In genomic region chr10:27621697-27622449, GRCm38 (mm10) we compare ENCODE assay signal across 16 mouse cellular contexts. TPM values are rescaled to one million over a fixed set of nuclear protein-coding genes. Genes with fewer than 3 reads are reported as not detected.
A peak's percentile ranks its signal among the peaks of the same experiment; 100 is the strongest.
DNase-seq lines count a peak whose midpoint lies in the region; ATAC-seq lines count a peak whose summit lies in the region.
"Had no signal": no experiment of that assay in that cellular context is flagged by ENCODE, and none has a peak within 500 bp of the region (broad histone marks: within the 10 kb centered on the region; RNA-seq: fewer than 3 reads in every experiment).

No protein-coding gene starts in this region.

- H3K9ac ChIP-seq in embryonic facial prominence, embryonic 14.5 days (ENCODE audit: low read depth, low read length), result no peak overlapping the region
- peak overlapping the region; percentile 42; the same call in 1 of the 2 replicates for H3K9ac ChIP-seq in heart, embryonic 14.5 days (ENCODE audit: low read length)
- H3K9ac ChIP-seq: embryonic facial prominence, embryonic 15.5 days; liver, embryonic 13.5 days; midbrain, embryonic 15.5 days; neural tube, embryonic 15.5 days had no signal

- no peak for ATAC-seq in embryonic facial prominence, embryonic 14.5 days (ENCODE audit: low read depth)
- no peak for ATAC-seq in heart, embryonic 14.5 days (ENCODE audit: insufficient number of reproducible peaks, insufficient read depth, low FRiP score, low read depth)
- ATAC-seq: midbrain, embryonic 15.5 days had no signal

- no peak overlapping the region for H3K27ac ChIP-seq in embryonic facial prominence, embryonic 14.5 days (replicated peaks; ENCODE audit: low read depth, low read length)
- H3K27ac ChIP-seq in embryonic facial prominence, embryonic 10.5 days (replicated peaks), result no peak overlapping the region
- peak overlapping the region; percentile 76 to 80 for H3K27ac ChIP-seq in heart, embryonic 14.5 days (replicated peaks in 1 of 2; ENCODE audit: control insufficient read depth in 1 of 2, insufficient read depth in 1 of 2, low read depth in 2 of 2, low read length in 2 of 2)
- H3K27ac ChIP-seq: embryonic facial prominence, embryonic 15.5 days; liver, embryonic 13.5 days; midbrain, embryonic 15.5 days; neural tube, embryonic 15.5 days; stomach, postnatal 0 days had no signal

- no peaks in the 10 kb centered on the region for H3K4me1 ChIP-seq in embryonic facial prominence, embryonic 14.5 days (ENCODE audit: control insufficient read depth, insufficient read depth, low read length)
- H3K4me1 ChIP-seq in embryonic facial prominence, embryonic 10.5 days, result peaks cover 7% of the 10 kb centered on the region
- peaks cover 2 to 13% of the 10 kb centered on the region in 2 experiments for H3K4me1 ChIP-seq in heart, embryonic 14.5 days (ENCODE audit: control insufficient read depth in 2 of 2, insufficient read depth in 2 of 2, low read length in 2 of 2)
- H3K4me1 ChIP-seq: liver, embryonic 13.5 days; midbrain, embryonic 15.5 days; neural tube, embryonic 15.5 days had no signal

- H3K27me3 ChIP-seq in embryonic facial prominence, embryonic 14.5 days (replicated peaks; ENCODE audit: control insufficient read depth, insufficient read depth, low read length), result no peaks in the 10 kb centered on the region; the same call in 1 of the 2 replicates
- H3K27me3 ChIP-seq in embryonic facial prominence, embryonic 10.5 days (replicated peaks; ENCODE audit: low read depth, poor library complexity, severe bottlenecking), result no peaks in the 10 kb centered on the region
- H3K27me3 ChIP-seq in heart, embryonic 14.5 days (ENCODE audit: control insufficient read depth, insufficient read depth, low read length), result no peaks in the 10 kb centered on the region
- H3K27me3 ChIP-seq: embryonic facial prominence, embryonic 15.5 days; liver, embryonic 13.5 days; midbrain, embryonic 15.5 days; neural tube, embryonic 15.5 days had no signal

- no peaks in the 10 kb centered on the region for H3K36me3 ChIP-seq in embryonic facial prominence, embryonic 14.5 days (ENCODE audit: control insufficient read depth, insufficient read depth, low read length)
- no peaks in the 10 kb centered on the region for H3K36me3 ChIP-seq in embryonic facial prominence, embryonic 10.5 days (replicated peaks)
- no peaks in the 10 kb centered on the region for H3K36me3 ChIP-seq in heart, embryonic 14.5 days (ENCODE audit: control insufficient read depth, insufficient read depth, low read length)
- H3K36me3 ChIP-seq: embryonic facial prominence, embryonic 15.5 days; liver, embryonic 13.5 days; midbrain, embryonic 15.5 days; neural tube, embryonic 15.5 days had no signal

- H3K9me3 ChIP-seq in embryonic facial prominence, embryonic 14.5 days (ENCODE audit: control insufficient read depth, low read length), result no peaks in the 10 kb centered on the region
- no peaks in the 10 kb centered on the region for H3K9me3 ChIP-seq in embryonic facial prominence, embryonic 10.5 days
- no peaks in the 10 kb centered on the region for H3K9me3 ChIP-seq in heart, embryonic 14.5 days (ENCODE audit: control insufficient read depth, low read length)
- H3K9me3 ChIP-seq: embryonic facial prominence, embryonic 15.5 days; liver, embryonic 13.5 days; midbrain, embryonic 15.5 days; neural tube, embryonic 15.5 days had no signal

- no peak overlapping the region for H3K4me2 ChIP-seq in embryonic facial prominence, embryonic 14.5 days (ENCODE audit: low read depth, low read length)
- H3K4me2 ChIP-seq in heart, embryonic 14.5 days (ENCODE audit: low read length), result peak overlapping the region; percentile 53
- H3K4me2 ChIP-seq: embryonic facial prominence, embryonic 15.5 days; liver, embryonic 13.5 days; midbrain, embryonic 15.5 days; neural tube, embryonic 15.5 days had no signal

- WGBS in embryonic facial prominence, embryonic 14.5 days, result 51% methylated on average over 9 of the region's 9 CpGs
- WGBS in embryonic facial prominence, embryonic 10.5 days, result 79% methylated on average over 9 of the region's 9 CpGs
- WGBS in heart, embryonic 14.5 days, result 22% methylated on average over 9 of the region's 9 CpGs

- no peak overlapping the region for H3K4me3 ChIP-seq in embryonic facial prominence, embryonic 14.5 days (ENCODE audit: low read depth, low read length)
- no peak overlapping the region for H3K4me3 ChIP-seq in embryonic facial prominence, embryonic 10.5 days
- no peak overlapping the region for H3K4me3 ChIP-seq in heart, embryonic 14.5 days (ENCODE audit: control insufficient read depth in 1 of 2, insufficient read depth in 1 of 2, low read depth in 1 of 2, low read length in 2 of 2)
- H3K4me3 ChIP-seq: embryonic facial prominence, embryonic 15.5 days; liver, embryonic 13.5 days; midbrain, embryonic 15.5 days; neural tube, embryonic 15.5 days had no signal

- peak; percentile 69 for DNase-seq in embryonic facial prominence, embryonic 14.5 days (ENCODE audit: low spot score)
- no peak for DNase-seq in embryonic facial prominence, embryonic 10.5 days (ENCODE audit: low spot score)
- DNase-seq in right cerebral cortex, postnatal 4 days, result peak; percentile 12
- DNase-seq in right cerebral cortex, postnatal 25 days, result no peak
- DNase-seq in spleen, postnatal 4 days (ENCODE audit: low spot score in 2 of 2), result no peak
- no peak for DNase-seq in natural killer cell, adult 2 months (ENCODE audit: low spot score in 2 of 2)
- DNase-seq in urinary bladder, postnatal 14 days (ENCODE audit: low spot score), result no peak
- DNase-seq: cerebellum, adult 9-11 months; kidney, postnatal 4 days; liver, embryonic 13.5 days; lung, postnatal 36 days had no signal

RNA-seq across cellular contexts. Expression of gene Lama2, which starts 2.3 kb away (rescaled TPM):
- polyA plus RNA-seq in embryonic facial prominence, embryonic 14.5 days (2014; fragmentation: Nextera tagmentation; extraction: Ambion mirVana), result 32.0 and 34.2 TPM in 2 replicates
- polyA plus RNA-seq in embryonic facial prominence, embryonic 10.5 days (2016; fragmentation: Nextera tagmentation; extraction: Ambion mirVana), result 7.3 and 9.6 TPM in 2 replicates
- polyA plus RNA-seq in heart, embryonic 14.5 days (2014; fragmentation: Nextera tagmentation; extraction: Ambion mirVana), result 27.1 and 33.2 TPM in 2 replicates

Comparison
In these comparisons a context has a peak if more than half of its experiments do, and no peak if none do; other contexts are left out.
1. DNase-seq: peak in embryonic facial prominence, embryonic 14.5 days (single experiment) and right cerebral cortex, postnatal 4 days (single experiment); none in embryonic facial prominence, embryonic 10.5 days (single experiment), right cerebral cortex, postnatal 25 days (single experiment), spleen, postnatal 4 days (0 of 2), natural killer cell, adult 2 months (0 of 2) and urinary bladder, postnatal 14 days (single experiment).
2. H3K27ac ChIP-seq: peak in heart, embryonic 14.5 days (2 of 2); none in embryonic facial prominence, embryonic 14.5 days (single experiment) and embryonic facial prominence, embryonic 10.5 days (single experiment).